20 mouse cellular contexts compared by ENCODE assay signal in genomic region chr3:123591319-123591718, GRCm38 (mm10).
DNase-seq lines count a peak whose midpoint lies in the region; ATAC-seq and TF ChIP-seq lines count a peak whose summit lies in the region.
"Had no signal": no experiment of that assay in that cellular context is flagged by ENCODE, and none has a peak within 500 bp of the region (broad histone marks: within the 10 kb centered on the region; RNA-seq: fewer than 3 reads in every experiment).

No protein-coding gene starts in this region.

- TF ChIP-seq POLR2A in thymus, adult 2 months (IDR thresholded peaks at IDR 0.05; ENCODE audit: control insufficient read depth, extremely low read depth, insufficient read depth, low read length, poor library complexity) = no peak
- no peak for TF ChIP-seq POLR2A in heart, adult 2 months (IDR thresholded peaks at IDR 0.05; ENCODE audit: insufficient read depth, low read depth, low read length)

- H3K79me2 ChIP-seq in heart, adult 2 months (replicated peaks; ENCODE audit: control insufficient read depth, insufficient read depth, low read length) = no peaks in the 10 kb centered on the region

- peak; percentile 29 for TF ChIP-seq CTCF in hindbrain, postnatal 0 days (IDR thresholded peaks at IDR 0.05; ENCODE audit: low read depth)
- no peak for TF ChIP-seq CTCF in thymus, adult 2 months (IDR thresholded peaks at IDR 0.05; ENCODE audit: borderline replicate concordance, control insufficient read depth, extremely low read depth, insufficient read depth, low read length, poor library complexity)
- TF ChIP-seq CTCF in heart, adult 2 months (IDR thresholded peaks at IDR 0.05) = no peak

- intact Hi-C loops in heart, adult 2 months (cut with DNase I) = no loop called here

- H3K9me3 ChIP-seq in hindbrain, postnatal 0 days (ENCODE audit: low read length) = no peaks in the 10 kb centered on the region
- H3K9me3 ChIP-seq in hindbrain, embryonic 16.5 days (ENCODE audit: control insufficient read depth, low read length) = no peaks in the 10 kb centered on the region
- no peaks in the 10 kb centered on the region for H3K9me3 ChIP-seq in limb, embryonic 10.5 days (replicated peaks)
- H3K9me3 ChIP-seq: forebrain, embryonic 13.5 days; hindbrain, embryonic 15.5 days; kidney, embryonic 15.5 days; limb, embryonic 12.5 days; lung, embryonic 15.5 days had no signal

- no peak for TF ChIP-seq EP300 in heart, adult 2 months (IDR thresholded peaks at IDR 0.05; ENCODE audit: insufficient read depth, low read depth, low read length)

- no peaks in the 10 kb centered on the region for H3K27me3 ChIP-seq in hindbrain, postnatal 0 days (ENCODE audit: insufficient read depth, low read length)
- no peaks in the 10 kb centered on the region for H3K27me3 ChIP-seq in hindbrain, embryonic 16.5 days (replicated peaks; ENCODE audit: control insufficient read depth, insufficient read depth, low read length)
- no peaks in the 10 kb centered on the region for H3K27me3 ChIP-seq in thymus, adult 2 months (ENCODE audit: control insufficient read depth, insufficient read depth, low read length)
- no peaks in the 10 kb centered on the region for H3K27me3 ChIP-seq in limb, embryonic 10.5 days (ENCODE audit: low read depth, poor library complexity, severe bottlenecking)
- H3K27me3 ChIP-seq in heart, adult 2 months (ENCODE audit: control insufficient read depth, insufficient read depth, low read length) = no peaks in the 10 kb centered on the region
- H3K27me3 ChIP-seq: forebrain, embryonic 13.5 days; hindbrain, embryonic 15.5 days; kidney, embryonic 15.5 days; limb, embryonic 12.5 days; lung, embryonic 15.5 days; megakaryocyte, embryonic 14.5 days had no signal

- no peak overlapping the region for H3K4me2 ChIP-seq in hindbrain, postnatal 0 days (ENCODE audit: low read depth, low read length)
- no peak overlapping the region for H3K4me2 ChIP-seq in hindbrain, embryonic 16.5 days (ENCODE audit: low read length)
- H3K4me2 ChIP-seq: forebrain, embryonic 13.5 days; hindbrain, embryonic 15.5 days; kidney, embryonic 15.5 days; limb, embryonic 12.5 days; lung, embryonic 15.5 days had no signal

- ATAC-seq in hindbrain, postnatal 0 days = no peak
- no peak for ATAC-seq in hindbrain, embryonic 16.5 days
- ATAC-seq: forebrain, embryonic 13.5 days had no signal

- WGBS in hindbrain, postnatal 0 days = 74% methylated on average over 17 of the region's 17 CpGs
- 64% methylated on average over 17 of the region's 17 CpGs for WGBS in hindbrain, embryonic 16.5 days
- 68% methylated on average over 17 of the region's 17 CpGs for WGBS in thymus, adult 2 months
- WGBS in limb, embryonic 10.5 days = 61% methylated on average over 17 of the region's 17 CpGs
- 42% methylated on average over 17 of the region's 17 CpGs for WGBS in heart, adult 2 months

- H3K36me3 ChIP-seq in hindbrain, postnatal 0 days (ENCODE audit: insufficient read depth, low read length) = no peaks in the 10 kb centered on the region
- peaks cover 3% of the 10 kb centered on the region; the same call in 1 of the 2 replicates for H3K36me3 ChIP-seq in hindbrain, embryonic 16.5 days (ENCODE audit: control insufficient read depth, insufficient read depth, low read length)
- H3K36me3 ChIP-seq in thymus, adult 2 months (ENCODE audit: control insufficient read depth, insufficient read depth, low read length) = no peaks in the 10 kb centered on the region
- no peaks in the 10 kb centered on the region for H3K36me3 ChIP-seq in limb, embryonic 10.5 days
- H3K36me3 ChIP-seq in heart, adult 2 months (ENCODE audit: control insufficient read depth, insufficient read depth, low read length) = no peaks in the 10 kb centered on the region
- H3K36me3 ChIP-seq: hindbrain, embryonic 15.5 days; kidney, embryonic 15.5 days; limb, embryonic 12.5 days; lung, embryonic 15.5 days had no signal

- DNase-seq in hindbrain, postnatal 0 days (ENCODE audit: low spot score) = no peak
- peak; percentile 6 for DNase-seq in thymus, postnatal 4 days
- DNase-seq in thymus, adult 2 months = no peak
- peak; percentile 41 for DNase-seq in limb, embryonic 10.5 days (ENCODE audit: low spot score)
- DNase-seq in ovary, postnatal 14 days (ENCODE audit: low spot score) = no peak
- no peak for DNase-seq in heart, adult 2 months
- DNase-seq in cerebellum, postnatal 25 days = no peak
- DNase-seq: adrenal gland, postnatal 25 days; cerebellum, postnatal 36 days; gastrocnemius, adult 2 months; heart, postnatal 14 days; layer of hippocampus, postnatal 36 days; thymus, postnatal 25 days had no signal

- no peaks in the 10 kb centered on the region for H3K4me1 ChIP-seq in hindbrain, postnatal 0 days (ENCODE audit: insufficient read depth, low read length)
- no peaks in the 10 kb centered on the region for H3K4me1 ChIP-seq in hindbrain, embryonic 16.5 days (ENCODE audit: control insufficient read depth, insufficient read depth, low read depth, low read length)
- H3K4me1 ChIP-seq in thymus, adult 2 months (replicated peaks; ENCODE audit: control insufficient read depth, insufficient read depth, low read length) = no peaks in the 10 kb centered on the region
- no peaks in the 10 kb centered on the region for H3K4me1 ChIP-seq in limb, embryonic 10.5 days
- no peaks in the 10 kb centered on the region for H3K4me1 ChIP-seq in heart, adult 2 months (ENCODE audit: control insufficient read depth, insufficient read depth, low read length)
- H3K4me1 ChIP-seq: forebrain, embryonic 13.5 days; hindbrain, embryonic 15.5 days; kidney, embryonic 15.5 days; limb, embryonic 12.5 days; lung, embryonic 15.5 days; megakaryocyte, embryonic 14.5 days had no signal

- no peak overlapping the region for H3K27ac ChIP-seq in hindbrain, postnatal 0 days
- no peak overlapping the region for H3K27ac ChIP-seq in hindbrain, embryonic 16.5 days (ENCODE audit: low read depth, low read length)
- no peak overlapping the region for H3K27ac ChIP-seq in thymus, adult 2 months (ENCODE audit: control insufficient read depth, insufficient read depth, low read length)
- no peak overlapping the region for H3K27ac ChIP-seq in limb, embryonic 10.5 days
- no peak overlapping the region for H3K27ac ChIP-seq in heart, adult 2 months
- H3K27ac ChIP-seq: forebrain, embryonic 13.5 days; gastrocnemius, adult 2 months; hindbrain, embryonic 15.5 days; kidney, embryonic 15.5 days; limb, embryonic 12.5 days; lung, embryonic 15.5 days had no signal

- no peak overlapping the region for H3K9ac ChIP-seq in hindbrain, postnatal 0 days (replicated peaks; ENCODE audit: low read length)
- no peak overlapping the region for H3K9ac ChIP-seq in hindbrain, embryonic 16.5 days (ENCODE audit: low read depth, low read length)
- no peak overlapping the region for H3K9ac ChIP-seq in heart, adult 2 months (ENCODE audit: low read depth, low read length)
- H3K9ac ChIP-seq: forebrain, embryonic 13.5 days; hindbrain, embryonic 15.5 days; kidney, embryonic 15.5 days; limb, embryonic 12.5 days; lung, embryonic 15.5 days had no signal

- no peak overlapping the region for H3K4me3 ChIP-seq in hindbrain, postnatal 0 days (ENCODE audit: low read length)
- no peak overlapping the region for H3K4me3 ChIP-seq in hindbrain, embryonic 16.5 days (ENCODE audit: low read length)
- no peak overlapping the region for H3K4me3 ChIP-seq in thymus, adult 2 months (ENCODE audit: control insufficient read depth, insufficient read depth, low read length)
- H3K4me3 ChIP-seq in limb, embryonic 10.5 days = no peak overlapping the region
- no peak overlapping the region for H3K4me3 ChIP-seq in heart, adult 2 months
- H3K4me3 ChIP-seq: forebrain, embryonic 13.5 days; gastrocnemius, adult 2 months; hindbrain, embryonic 15.5 days; kidney, embryonic 15.5 days; limb, embryonic 12.5 days; lung, embryonic 15.5 days; megakaryocyte, embryonic 14.5 days had no signal

Comparison
In these comparisons a context has a peak if more than half of its experiments do, and no peak if none do; other contexts are left out.
1. DNase-seq: peak in thymus, postnatal 4 days (single experiment) and limb, embryonic 10.5 days (single experiment); none in hindbrain, postnatal 0 days (single experiment), thymus, adult 2 months (single experiment), ovary, postnatal 14 days (single experiment), heart, adult 2 months (0 of 2) and cerebellum, postnatal 25 days (0 of 2).